Mouse (Mus musculus): Measurements from ENCODE around the gene Dennd1b. TPM values are rescaled to one million over a fixed set of nuclear protein-coding genes. Genes with fewer than 3 reads are reported as not detected.

The Dennd1b gene
- total and polyA plus RNA-seq, 3 experiments, result 8.0 to 8.9 (median 8.0) TPM

DNA sequence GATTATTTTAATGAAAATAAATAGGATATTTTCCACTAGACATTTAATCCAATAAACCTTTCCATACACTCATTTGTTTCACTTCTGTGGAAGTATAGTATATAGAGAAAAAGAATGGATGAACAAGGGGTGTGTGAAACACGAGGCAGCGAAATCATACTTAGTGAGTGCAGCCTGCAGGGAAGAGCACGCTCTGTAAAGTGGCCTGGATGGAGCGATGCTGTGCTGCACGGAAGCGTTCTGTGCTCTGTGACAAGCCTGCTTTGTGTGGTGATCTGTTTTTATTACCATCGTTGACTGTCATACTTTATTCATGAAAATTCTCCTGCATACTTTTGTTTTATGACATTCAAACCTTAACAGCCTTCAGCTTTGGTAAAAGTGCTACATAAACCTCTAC is 58.1 kb downstream of the Dennd1b start:
- no peaks in the 10 kb centered on the region for H3K4me1 ChIP-seq (ENCODE audit: control insufficient read depth in 1 of 2, insufficient read depth in 2 of 2)
- H3K27me3 ChIP-seq (replicated peaks), result no peaks in the 10 kb centered on the region
- peaks cover 0 to 4% of the 10 kb centered on the region in 2 experiments for H3K36me3 ChIP-seq (replicated peaks in 1 of 2; ENCODE audit: control insufficient read depth in 1 of 2, insufficient read depth in 1 of 2, low read length in 1 of 2)
- dilution Hi-C loops (cut with MboI; ENCODE audit: extremely low pct_ligation_motif_present, extremely low pct_unique_long_range_greater_than_20kb, low sequenced_read_pairs) (no loop called here), in situ Hi-C loops (cut with MboI; ENCODE audit: low pct_ligation_motif_present, low pct_unique_long_range_greater_than_20kb, low sequenced_read_pairs) (no loop called here)
- H3K9ac ChIP-seq (ENCODE audit: insufficient read depth, low read depth), result no peak overlapping the region
- H3K27ac ChIP-seq (ENCODE audit: insufficient read depth, low read depth), result no peak overlapping the region
- TF ChIP-seq TCF12 (IDR thresholded peaks at IDR 0.05; ENCODE audit: low read depth, low read length) (no peak), MYC (IDR thresholded peaks at IDR 0.05; ENCODE audit: low read depth, low read length) (no peak), SMC3 (IDR thresholded peaks at IDR 0.05; ENCODE audit: low read depth, low read length) (no peak), HCFC1 (IDR thresholded peaks at IDR 0.05; ENCODE audit: low read depth, low read length) (no peak), GABPA (IDR thresholded peaks at IDR 0.05; ENCODE audit: insufficient replicate concordance, low read depth, low read length) (no peak), CHD1 (IDR thresholded peaks at IDR 0.05; ENCODE audit: low read depth, low read length) (no peak), EP300 (IDR thresholded peaks at IDR 0.05; ENCODE audit: low read length) (no peak), SIN3A (IDR thresholded peaks at IDR 0.05; ENCODE audit: low read length) (no peak), TBP (conservative IDR thresholded peaks at IDR 0.05; ENCODE audit: low read depth, low read length) (no peak), NRF1 (IDR thresholded peaks at IDR 0.05; ENCODE audit: low read depth, low read length) (no peak), MAZ (IDR thresholded peaks at IDR 0.05; ENCODE audit: low read depth, low read length) (no peak), MEF2A (IDR thresholded peaks at IDR 0.05; ENCODE audit: borderline replicate concordance, low read depth, low read length) (no peak), JUND (conservative IDR thresholded peaks at IDR 0.05; ENCODE audit: low read depth, low read length) (no peak)
- no peaks in the 10 kb centered on the region for H3K9me3 ChIP-seq (replicated peaks; ENCODE audit: low read length)
- H3K4me3 ChIP-seq (replicated peaks in 1 of 3; ENCODE audit: low read depth in 2 of 3, low read length in 2 of 3, poor library complexity in 1 of 3), result no peak overlapping the region
- no peak for DNase-seq (ENCODE audit: extremely low read depth)
- no peaks in the 10 kb centered on the region for H3K79me2 ChIP-seq (replicated peaks; ENCODE audit: control insufficient read depth, extremely low read depth, insufficient read depth, poor library complexity, severe bottlenecking)
- H3K4me2 ChIP-seq (ENCODE audit: insufficient read depth, low read depth, poor library complexity, severe bottlenecking), result no peak overlapping the region

DNA sequence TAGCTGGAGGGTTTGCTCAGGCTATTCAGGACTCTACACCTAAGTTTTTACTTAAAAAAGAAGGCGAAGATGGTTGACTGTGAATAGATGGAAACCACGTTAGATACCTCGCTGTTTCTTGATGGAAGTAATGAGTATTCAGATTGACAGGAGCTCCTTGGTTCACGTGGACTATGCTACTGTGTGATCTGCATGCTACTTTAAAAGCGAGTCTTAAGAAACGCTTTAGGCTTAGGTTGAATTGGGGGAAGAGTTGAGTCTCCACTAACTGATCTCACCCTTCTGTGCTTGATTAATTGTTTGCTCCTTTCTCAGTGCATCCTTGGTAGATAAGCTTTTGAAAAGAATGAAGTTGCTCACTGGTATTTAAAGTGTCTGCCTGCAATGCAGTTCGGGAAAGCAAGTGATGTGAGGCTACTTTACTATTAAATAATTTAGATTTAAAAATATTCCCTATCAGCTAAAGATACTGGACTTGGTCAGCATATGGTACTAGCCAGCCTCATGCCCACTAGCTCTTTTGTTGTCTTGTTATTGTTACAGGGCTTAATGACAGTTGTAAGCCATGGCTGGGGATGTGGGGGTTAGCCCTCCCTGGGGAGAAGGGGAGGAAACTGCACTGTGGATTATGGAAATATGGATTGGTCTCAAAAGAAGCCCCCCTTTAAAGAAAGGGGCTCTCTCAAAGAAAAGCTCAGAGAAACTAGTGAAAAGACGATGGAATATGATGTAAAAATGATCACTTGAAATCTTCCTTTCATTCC is 62.8 kb downstream of the Dennd1b start:
- dilution Hi-C loops (cut with MboI; ENCODE audit: extremely low pct_ligation_motif_present, extremely low pct_unique_long_range_greater_than_20kb, low sequenced_read_pairs) (no loop called here), in situ Hi-C loops (cut with MboI; ENCODE audit: low pct_ligation_motif_present, low pct_unique_long_range_greater_than_20kb, low sequenced_read_pairs) (no loop called here)
- H3K79me2 ChIP-seq (replicated peaks; ENCODE audit: control insufficient read depth, extremely low read depth, insufficient read depth, poor library complexity, severe bottlenecking), result no peaks in the 10 kb centered on the region
- no peak overlapping the region for H3K27ac ChIP-seq (ENCODE audit: insufficient read depth, low read depth)
- no peak for DNase-seq (ENCODE audit: extremely low read depth)
- H3K9me3 ChIP-seq (replicated peaks; ENCODE audit: low read length), result no peaks in the 10 kb centered on the region
- no peak overlapping the region for H3K9ac ChIP-seq (ENCODE audit: insufficient read depth, low read depth)
- H3K4me3 ChIP-seq (replicated peaks in 1 of 3; ENCODE audit: low read depth in 2 of 3, low read length in 2 of 3, poor library complexity in 1 of 3), result no peak overlapping the region
- no peaks in the 10 kb centered on the region for H3K4me1 ChIP-seq (ENCODE audit: control insufficient read depth in 1 of 2, insufficient read depth in 2 of 2)
- H3K4me2 ChIP-seq (ENCODE audit: insufficient read depth, low read depth, poor library complexity, severe bottlenecking), result no peak overlapping the region
- no peaks in the 10 kb centered on the region for H3K27me3 ChIP-seq (replicated peaks)
- TF ChIP-seq USF1 (IDR thresholded peaks at IDR 0.05; ENCODE audit: low read depth, low read length), result no peak
- TF ChIP-seq UBTF (IDR thresholded peaks at IDR 0.05; ENCODE audit: low read depth, low read length), result no peak
- no peak for TF ChIP-seq MYC (IDR thresholded peaks at IDR 0.05; ENCODE audit: low read depth, low read length)
- no peak for TF ChIP-seq POLR2AphosphoS2 (IDR thresholded peaks at IDR 0.05; ENCODE audit: low read depth, low read length)
- no peak for TF ChIP-seq MAX (IDR thresholded peaks at IDR 0.05; ENCODE audit: low read length)
- TF ChIP-seq E2F4 (IDR thresholded peaks at IDR 0.05; ENCODE audit: insufficient replicate concordance, low read depth, low read length), result no peak
- TF ChIP-seq TBP (conservative IDR thresholded peaks at IDR 0.05; ENCODE audit: low read depth, low read length), result no peak
- TF ChIP-seq ELF1 (IDR thresholded peaks at IDR 0.05; ENCODE audit: low read depth, low read length), result no peak
- TF ChIP-seq MXI1 (IDR thresholded peaks at IDR 0.05; ENCODE audit: low read depth, low read length), result no peak
- no peak for TF ChIP-seq MAFK (IDR thresholded peaks at IDR 0.05; ENCODE audit: insufficient replicate concordance, low read length)
- no peak for TF ChIP-seq SMC3 (IDR thresholded peaks at IDR 0.05; ENCODE audit: low read depth, low read length)
- TF ChIP-seq PAX5 (IDR thresholded peaks at IDR 0.05; ENCODE audit: low read length), result no peak
- no peak for TF ChIP-seq ZC3H11A (IDR thresholded peaks at IDR 0.05; ENCODE audit: low read depth, low read length)
- no peak for TF ChIP-seq CHD2 (IDR thresholded peaks at IDR 0.05; ENCODE audit: low read length)
- TF ChIP-seq RAD21 (IDR thresholded peaks at IDR 0.05; ENCODE audit: low read depth, low read length), result no peak
- no peak for TF ChIP-seq NELFE (IDR thresholded peaks at IDR 0.05; ENCODE audit: low read depth, low read length)
- H3K36me3 ChIP-seq (replicated peaks in 1 of 2; ENCODE audit: control insufficient read depth in 1 of 2, insufficient read depth in 1 of 2, low read length in 1 of 2), result peaks cover 0 to 3% of the 10 kb centered on the region in 2 experiments
